Mouse (Mus musculus): ENCODE results near the gene Selenow. TPM values are rescaled to one million over a fixed set of nuclear protein-coding genes. Genes with fewer than 3 reads are reported as not detected.
A peak's percentile ranks its signal among the peaks of the same experiment; 100 is the strongest.

Selenow gene
- polyA plus RNA-seq, 1 experiment from 2014 or later = 1,414 TPM

DNA sequence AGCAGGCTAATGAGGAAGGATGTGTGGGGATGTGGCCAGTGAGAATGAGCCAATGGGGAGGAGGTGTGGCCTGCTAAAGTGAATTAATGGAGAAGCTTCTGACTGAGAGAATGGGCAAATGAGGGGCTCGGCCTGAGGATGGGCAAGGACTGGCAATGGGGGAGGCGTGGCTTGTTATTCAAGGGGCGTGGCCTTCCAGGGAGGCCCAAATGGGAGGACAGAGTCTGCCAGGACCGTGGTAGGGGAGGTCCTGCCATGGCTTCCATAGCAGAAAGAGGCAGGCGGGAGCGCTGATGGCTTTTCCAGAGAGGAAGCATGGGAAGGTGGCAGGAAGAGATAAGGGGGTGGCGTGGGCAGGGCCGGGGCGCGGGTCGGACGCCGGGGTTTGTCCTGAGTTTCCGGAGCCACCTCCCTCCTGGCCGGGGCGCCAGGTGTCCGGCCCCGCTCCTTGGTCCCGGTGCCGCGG lies 32.8 kb upstream of the Selenow start:
- H3K36me3 ChIP-seq (replicated peaks) = no peaks in the 10 kb centered on the region
- no peaks in the 10 kb centered on the region for H3K9me3 ChIP-seq
- no peaks in the 10 kb centered on the region for H3K27me3 ChIP-seq (replicated peaks)
- no peak overlapping the region for H3K9ac ChIP-seq
- peak; percentile 41; the same call in 1 of the 2 replicates for ATAC-seq (replicated peaks)
- H3K4me1 ChIP-seq = no peaks in the 10 kb centered on the region
- 7% methylated on average over 21 of the region's 21 CpGs for WGBS
- no peak overlapping the region for H3K27ac ChIP-seq
- H3K4me2 ChIP-seq = peak overlapping the region; percentile 34
- no peak overlapping the region for H3K4me3 ChIP-seq

DNA sequence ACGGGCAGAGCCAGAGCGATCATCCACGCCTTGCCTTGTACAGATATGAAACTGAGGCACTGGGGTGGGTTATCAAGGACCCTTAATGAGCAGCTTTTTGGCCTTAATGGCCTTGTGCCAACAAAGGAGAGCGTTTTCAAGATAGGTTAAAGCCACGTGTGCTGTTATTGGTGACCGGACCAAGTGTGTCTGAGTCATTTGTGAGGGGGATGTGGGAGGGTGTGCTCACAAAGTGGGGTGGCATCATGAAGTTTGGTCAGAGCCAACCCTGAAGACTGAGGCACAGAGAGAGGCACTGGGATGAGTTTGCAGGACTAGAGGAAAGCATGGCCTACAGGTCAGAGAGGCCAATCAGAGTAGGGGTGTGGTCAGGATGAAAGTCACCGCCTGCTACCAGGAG lies 32.2 kb upstream of the Selenow start:
- Histone ChIP-seq H3K4me2 (no peak overlapping the region), H3K4me1 (no peaks in the 10 kb centered on the region), H3K27me3 (replicated peaks) (no peaks in the 10 kb centered on the region), H3K36me3 (replicated peaks) (no peaks in the 10 kb centered on the region), H3K9ac (no peak overlapping the region), H3K27ac (no peak overlapping the region), H3K9me3 (no peaks in the 10 kb centered on the region), H3K4me3 (no peak overlapping the region)
- 88% methylated on average over 7 of the region's 7 CpGs for WGBS
- no peak for ATAC-seq (replicated peaks)

DNA sequence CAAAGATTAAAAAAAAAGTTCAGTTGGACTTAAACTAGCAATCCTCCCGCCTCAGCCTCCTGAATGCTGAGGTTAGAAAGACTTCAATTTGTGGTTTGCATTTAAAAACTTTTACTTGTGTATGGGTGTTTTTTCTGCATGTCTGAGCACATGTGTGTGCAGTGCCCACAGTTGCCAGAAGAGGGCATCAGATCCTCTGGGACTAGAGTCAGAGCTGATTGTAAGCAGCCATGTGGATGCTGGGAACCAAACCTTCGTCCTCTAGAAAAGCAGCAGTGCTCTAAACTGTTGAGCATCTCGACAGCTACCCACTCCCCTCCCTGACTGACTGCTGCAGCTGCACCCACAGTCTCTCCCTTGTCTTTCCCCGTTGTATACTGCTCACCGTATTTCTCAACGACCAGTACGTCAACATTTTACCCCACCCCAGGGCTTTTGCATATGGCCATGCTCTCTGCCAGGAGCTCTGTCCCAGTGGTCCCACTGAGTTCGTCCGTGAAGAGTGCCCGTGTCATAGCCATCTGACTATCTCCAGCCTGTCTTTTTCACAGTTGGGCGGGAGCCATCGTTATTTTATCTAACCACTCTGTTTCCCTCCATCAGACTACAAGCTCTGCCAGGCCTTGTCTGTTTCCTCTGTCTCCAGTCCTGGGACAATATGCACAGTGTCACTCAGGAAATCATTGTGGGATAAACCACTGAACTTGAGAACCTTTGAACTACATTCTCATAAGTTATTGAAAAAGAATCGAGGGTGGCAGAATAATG lies 31.3 kb upstream of the Selenow start:
- 93% methylated on average over 13 of the region's 13 CpGs for WGBS
- Histone ChIP-seq H3K4me1 (no peaks in the 10 kb centered on the region), H3K9me3 (no peaks in the 10 kb centered on the region), H3K36me3 (replicated peaks) (no peaks in the 10 kb centered on the region), H3K4me2 (no peak overlapping the region), H3K4me3 (no peak overlapping the region), H3K27me3 (replicated peaks) (no peaks in the 10 kb centered on the region), H3K27ac (no peak overlapping the region), H3K9ac (no peak overlapping the region)
- ATAC-seq (replicated peaks) = no peak

DNA sequence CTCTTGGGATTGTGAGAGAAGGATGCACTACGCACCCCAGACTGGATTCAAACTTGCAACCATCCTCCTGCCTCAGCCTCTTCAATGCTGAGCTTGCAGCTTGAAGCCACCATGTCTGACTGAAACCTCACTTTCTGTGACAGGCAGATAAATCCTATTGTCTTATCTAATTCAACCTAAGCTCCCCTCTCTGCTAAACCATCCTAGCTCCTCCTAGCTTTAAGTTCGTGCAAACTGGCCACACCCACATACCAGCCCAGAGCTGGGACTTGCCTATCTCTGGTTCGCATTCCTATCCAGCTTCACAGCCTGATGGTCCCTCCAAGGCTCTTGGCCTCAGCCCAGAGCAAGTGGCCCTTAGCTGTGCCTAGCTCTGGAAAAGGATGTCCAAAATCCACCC lies 30.2 kb upstream of the Selenow start:
- no peak for ATAC-seq (replicated peaks)
- H3K36me3 ChIP-seq (replicated peaks) = no peaks in the 10 kb centered on the region
- no peak overlapping the region for H3K9ac ChIP-seq
- WGBS = 75% methylated on average over 3 of the region's 3 CpGs
- H3K4me3 ChIP-seq = no peak overlapping the region
- no peak overlapping the region for H3K27ac ChIP-seq
- H3K4me2 ChIP-seq = no peak overlapping the region
- H3K4me1 ChIP-seq = no peaks in the 10 kb centered on the region
- H3K27me3 ChIP-seq (replicated peaks) = no peaks in the 10 kb centered on the region
- H3K9me3 ChIP-seq = no peaks in the 10 kb centered on the region

DNA sequence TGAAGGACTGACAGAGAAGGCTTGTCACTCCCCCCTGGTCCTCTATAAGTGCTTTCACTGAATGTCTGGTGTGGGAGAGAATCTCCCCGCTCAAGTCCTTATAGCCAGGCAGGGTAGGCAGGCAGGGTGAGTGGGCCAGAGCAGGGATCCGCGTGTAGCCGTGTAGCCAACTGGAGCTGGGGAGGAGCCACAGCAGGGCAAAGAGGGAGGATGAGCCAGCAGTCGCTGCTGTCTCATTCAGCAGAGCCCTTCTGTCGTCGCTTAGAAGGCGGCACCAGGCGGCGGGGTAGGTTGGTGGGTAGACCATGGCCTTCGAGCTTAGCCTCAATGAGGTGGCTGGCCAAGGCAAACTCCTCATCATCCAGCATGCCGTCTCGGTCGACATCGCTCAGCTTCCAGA lies 27.8 kb upstream of the Selenow start:
- Histone ChIP-seq H3K4me3 (no peak overlapping the region), H3K27me3 (replicated peaks) (no peaks in the 10 kb centered on the region), H3K36me3 (replicated peaks) (no peaks in the 10 kb centered on the region), H3K4me1 (peaks cover 7% of the 10 kb centered on the region), H3K4me2 (no peak overlapping the region), H3K9me3 (no peaks in the 10 kb centered on the region), H3K27ac (no peak overlapping the region), H3K9ac (no peak overlapping the region)
- no peak for ATAC-seq (replicated peaks)
- 85% methylated on average over 15 of the region's 15 CpGs for WGBS

DNA sequence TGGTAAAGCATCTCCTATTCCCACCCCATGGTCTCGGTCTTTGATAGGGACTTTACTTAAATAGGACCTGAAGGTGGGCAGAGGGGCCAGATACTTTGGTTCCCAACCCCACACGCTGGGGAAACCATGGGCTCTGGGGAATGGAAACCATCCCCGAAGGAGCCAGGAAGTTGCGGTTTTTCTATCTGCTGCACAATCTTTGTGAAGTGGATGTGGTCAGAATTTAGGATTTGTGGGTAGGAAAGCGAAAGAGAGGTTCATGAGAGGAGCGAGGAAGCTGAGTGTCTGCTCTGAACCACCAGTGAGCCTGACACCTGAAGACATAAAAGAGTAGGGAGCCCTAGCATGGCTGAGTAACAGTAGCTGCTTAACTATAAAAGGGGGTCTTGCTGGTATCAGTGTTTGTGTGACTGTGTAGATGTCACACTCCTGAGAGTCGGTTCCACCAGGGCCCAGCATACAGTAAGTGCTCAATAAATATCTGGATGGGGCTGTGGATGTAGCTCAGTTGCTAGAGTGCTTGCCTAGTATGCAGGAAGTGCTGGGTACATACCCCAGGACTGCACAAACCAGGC lies 27.1 kb upstream of the Selenow start:
- Histone ChIP-seq H3K9ac (no peak overlapping the region), H3K36me3 (replicated peaks) (no peaks in the 10 kb centered on the region), H3K27ac (no peak overlapping the region), H3K27me3 (replicated peaks) (no peaks in the 10 kb centered on the region), H3K9me3 (no peaks in the 10 kb centered on the region), H3K4me3 (no peak overlapping the region), H3K4me1 (peaks cover 15% of the 10 kb centered on the region), H3K4me2 (no peak overlapping the region)
- 87% methylated on average over 7 of the region's 7 CpGs for WGBS
- no peak for ATAC-seq (replicated peaks)

DNA sequence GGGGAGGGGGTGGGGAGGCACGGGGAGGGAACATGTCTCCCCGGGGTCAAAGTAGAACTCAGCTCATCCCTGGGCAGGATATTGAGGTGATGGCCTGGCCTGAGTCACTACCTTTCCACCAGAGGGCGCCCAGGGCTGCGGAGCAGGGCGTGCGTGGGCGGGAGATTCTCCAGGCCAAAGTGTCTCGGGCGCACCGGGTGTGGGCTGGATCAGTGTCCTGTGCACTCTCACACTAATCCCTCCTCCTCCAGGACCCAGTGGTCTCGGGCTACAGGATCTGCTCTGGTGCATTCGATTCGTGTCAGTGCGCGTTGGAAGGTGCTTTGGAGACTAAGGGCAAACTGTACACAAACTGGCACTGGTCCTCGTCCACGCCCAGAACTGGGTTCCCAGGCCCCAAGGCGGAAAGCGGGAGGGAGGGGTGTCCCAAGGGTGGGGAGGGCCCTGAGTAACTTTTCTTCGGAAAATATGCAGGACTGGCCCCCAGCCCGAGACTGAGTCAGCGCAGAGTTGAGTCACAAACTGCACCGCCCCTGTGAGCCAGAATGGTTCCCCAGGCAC lies 26.3 kb upstream of the Selenow start:
- no peaks in the 10 kb centered on the region; the same call in 1 of the 2 replicates for H3K36me3 ChIP-seq (replicated peaks)
- H3K27ac ChIP-seq = no peak overlapping the region
- ATAC-seq (replicated peaks) = no peak
- no peaks in the 10 kb centered on the region for H3K9me3 ChIP-seq
- no peaks in the 10 kb centered on the region for H3K27me3 ChIP-seq (replicated peaks)
- WGBS = 6% methylated on average over 23 of the region's 23 CpGs
- H3K9ac ChIP-seq = peak overlapping the region; percentile 8; the same call in 1 of the 2 replicates
- H3K4me1 ChIP-seq = peaks cover 22% of the 10 kb centered on the region
- peak overlapping the region; percentile 6; the same call in 1 of the 2 replicates for H3K4me3 ChIP-seq
- H3K4me2 ChIP-seq = peak overlapping the region; percentile 33

DNA sequence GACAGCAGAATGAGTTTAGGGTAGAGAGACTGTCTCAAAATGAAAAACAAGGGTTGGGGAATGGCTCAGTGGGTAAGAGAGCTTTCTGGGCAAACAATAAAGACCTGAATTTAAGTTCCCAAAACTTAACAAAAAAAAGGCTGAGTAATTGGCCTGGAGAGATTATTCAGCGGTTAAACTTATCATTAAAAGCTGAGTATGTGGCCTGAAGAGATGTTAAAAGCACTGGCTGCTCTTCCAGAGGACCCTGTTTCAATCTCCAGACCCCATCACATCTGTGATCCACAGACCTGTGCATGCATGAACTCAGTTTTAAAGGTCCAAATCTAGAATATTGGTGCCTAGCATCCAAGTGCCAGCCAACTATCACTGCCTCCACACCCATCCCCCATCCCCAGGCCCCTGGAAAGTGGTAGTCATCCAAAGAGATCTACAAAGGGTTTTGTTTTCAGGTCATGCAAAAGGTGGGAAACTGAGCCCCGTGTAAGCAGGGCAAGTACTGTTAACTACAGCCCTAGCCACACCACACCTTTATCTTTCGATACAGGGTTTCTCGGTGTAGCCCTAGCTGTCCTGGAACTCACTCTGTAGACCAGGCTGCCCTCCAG lies 25.6 kb upstream of the Selenow start:
- WGBS = 47% methylated on average over 4 of the region's 4 CpGs
- no peaks in the 10 kb centered on the region for H3K27me3 ChIP-seq (replicated peaks)
- no peak for ATAC-seq (replicated peaks)

DNA sequence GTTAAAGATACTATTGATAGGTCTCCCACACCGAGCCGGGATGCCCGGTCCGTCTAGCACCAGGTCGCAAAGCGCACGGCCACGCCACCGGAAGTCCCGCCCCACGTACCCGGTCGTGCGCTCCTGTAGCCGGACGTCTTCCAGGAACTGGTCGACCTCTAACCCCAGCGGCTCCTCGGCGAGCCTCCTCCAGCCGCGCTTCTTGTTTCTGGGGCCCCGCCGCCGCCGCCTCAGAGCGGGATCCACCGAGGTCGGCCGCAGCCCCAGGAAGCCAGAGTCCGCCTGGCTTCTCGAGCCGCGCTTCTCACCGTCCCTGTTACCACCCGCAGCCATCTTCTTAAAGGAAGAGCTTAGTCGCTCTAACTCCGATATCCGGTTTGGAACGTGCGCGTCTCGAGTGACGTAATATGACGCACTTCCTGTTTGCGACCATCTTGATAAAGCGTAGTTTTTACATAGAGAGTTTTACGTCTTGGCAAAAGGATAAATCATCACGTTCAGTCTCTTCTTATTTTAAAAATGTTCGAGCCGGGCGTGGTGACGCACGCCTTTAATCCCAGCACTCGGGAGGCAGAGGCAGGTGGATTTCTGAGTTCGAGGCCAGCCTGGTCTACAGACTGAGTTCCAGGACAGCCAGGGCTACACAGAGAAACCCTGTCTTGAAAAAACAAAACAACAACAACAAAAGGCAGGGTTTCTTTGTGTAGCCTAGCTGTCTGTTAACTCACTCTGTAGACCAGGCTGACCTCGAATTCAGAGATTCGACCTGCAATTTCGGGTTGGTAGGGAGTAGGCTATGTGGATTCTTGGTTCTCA lies 23.7 kb upstream of the Selenow start, which contains the start of gene Nop53:
Gene Nop53, minus strand, starts transcription at position 354 of the 816 bp plus-strand sequence.
- peaks cover 25% of the 10 kb centered on the region for H3K4me1 ChIP-seq
- WGBS = 1% methylated on average over 59 of the region's 59 CpGs
- peak; percentile 96 for ATAC-seq (replicated peaks)
- H3K27ac ChIP-seq = peak within 1 kb of the TSS; percentile 97
- peak within 1 kb of the TSS; percentile 75 for H3K4me3 ChIP-seq
- H3K9me3 ChIP-seq = no peaks in the 10 kb centered on the region
- H3K9ac ChIP-seq = peak within 1 kb of the TSS; percentile 78
- peaks cover 20% of the 10 kb centered on the region for H3K36me3 ChIP-seq (replicated peaks)
- H3K27me3 ChIP-seq (replicated peaks) = no peaks in the 10 kb centered on the region
- peak within 1 kb of the TSS; percentile 78 for H3K4me2 ChIP-seq

More for the DNA sequence above, 25.6 kb upstream of the Selenow start:
- H3K4me1 ChIP-seq = peaks cover 25% of the 10 kb centered on the region
- peaks cover 2% of the 10 kb centered on the region; the same call in 1 of the 2 replicates for H3K36me3 ChIP-seq (replicated peaks)
- no peak overlapping the region for H3K4me3 ChIP-seq
- no peak overlapping the region for H3K27ac ChIP-seq
- H3K9ac ChIP-seq = no peak overlapping the region
- peak overlapping the region; percentile 33; the same call in 1 of the 2 replicates for H3K4me2 ChIP-seq
- H3K9me3 ChIP-seq = no peaks in the 10 kb centered on the region

DNA sequence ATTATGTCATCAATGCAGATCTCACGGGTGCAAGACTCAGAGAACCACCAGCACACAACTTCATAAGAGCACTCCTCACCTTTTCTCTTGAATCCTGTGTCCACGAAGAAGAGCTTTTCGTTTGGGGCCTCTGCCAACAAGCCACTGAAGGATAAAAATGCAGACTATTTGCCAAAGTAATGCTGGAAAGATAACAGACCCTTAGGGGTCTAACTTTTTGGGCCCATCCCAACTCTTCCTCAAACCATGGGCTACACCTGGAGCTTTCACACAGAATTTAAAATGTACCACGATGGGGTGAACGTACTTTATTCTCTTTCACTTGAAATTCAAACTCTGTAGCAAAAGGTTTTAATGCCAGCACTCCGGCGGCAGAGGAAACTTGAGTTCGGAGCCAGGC lies 23.0 kb upstream of the Selenow start:
- H3K4me2 ChIP-seq = peak overlapping the region; percentile 78
- ATAC-seq (replicated peaks) = no peak
- peak overlapping the region; percentile 97; the same call in 1 of the 2 replicates for H3K27ac ChIP-seq
- WGBS = 7% methylated on average over 8 of the region's 8 CpGs
- H3K4me3 ChIP-seq = peak overlapping the region; percentile 75
- H3K9ac ChIP-seq = peak overlapping the region; percentile 78
- peaks cover 25% of the 10 kb centered on the region for H3K4me1 ChIP-seq
- H3K9me3 ChIP-seq = no peaks in the 10 kb centered on the region
- no peaks in the 10 kb centered on the region for H3K27me3 ChIP-seq (replicated peaks)
- peaks cover 25% of the 10 kb centered on the region for H3K36me3 ChIP-seq (replicated peaks)

DNA sequence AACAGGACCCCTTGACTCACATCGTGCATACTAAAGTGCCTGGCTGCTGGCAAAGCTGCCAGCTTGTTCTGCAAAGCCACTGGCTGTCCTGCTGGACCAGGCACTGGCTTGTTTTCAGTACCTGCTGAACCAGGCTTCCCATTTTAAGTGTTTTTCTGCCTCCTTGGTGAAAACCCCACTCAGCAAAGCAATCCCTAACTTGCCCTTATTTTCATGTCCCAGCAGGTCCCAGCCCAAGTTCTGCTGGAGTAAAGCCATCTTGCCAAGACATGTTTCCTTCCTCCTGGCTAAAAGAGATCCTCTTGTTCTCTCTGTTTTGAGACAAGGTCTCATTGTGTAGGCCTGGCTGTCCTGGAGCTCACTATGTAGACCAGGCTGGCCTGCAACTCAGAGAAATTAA lies 22.1 kb upstream of the Selenow start:
- H3K27me3 ChIP-seq (replicated peaks) = no peaks in the 10 kb centered on the region
- H3K9ac ChIP-seq = no peak overlapping the region
- H3K9me3 ChIP-seq = no peaks in the 10 kb centered on the region
- H3K27ac ChIP-seq = no peak overlapping the region
- H3K36me3 ChIP-seq (replicated peaks) = peaks cover 31% of the 10 kb centered on the region
- WGBS = 91% methylated on average over 1 of the region's 1 CpGs
- ATAC-seq (replicated peaks) = no peak
- no peak overlapping the region; the same call in 1 of the 2 replicates for H3K4me2 ChIP-seq
- peaks cover 25% of the 10 kb centered on the region for H3K4me1 ChIP-seq
- H3K4me3 ChIP-seq = no peak overlapping the region

Measured in midbrain, embryonic 15.5 days (tissue).